Mouse (Mus musculus) E14TG2a.4 (cell line): ENCODE measurements around the gene Parp3.

Experiments used
- CTCF ChIP-seq: conservative IDR thresholded peaks from 2 replicates; pipeline ENCODE4 v1.5.1; 2014; ENCODE audit warnings: low read length
- NANOG ChIP-seq: IDR thresholded peaks from 2 replicates; pipeline ENCODE4 v1.6.1; 2014; ENCODE audit warnings: borderline replicate concordance, low read length, mixed read lengths
- POU5F1 ChIP-seq: IDR thresholded peaks from 2 replicates; pipeline ENCODE4 v1.6.1; 2014; ENCODE audit warnings: low read length, borderline replicate concordance

GRCm38 (mm10) chr9:106452821-106453220 is 23.9 kb downstream of the Parp3 start:
- no peak for TF ChIP-seq CTCF
- TF ChIP-seq POU5F1: no peak
- no peak for TF ChIP-seq NANOG
